Mouse (Mus musculus) cerebellum, adult 2 months (tissue): ENCODE data around the gene Rere.

Experiments
- CTCF ChIP-seq: fragments of 200-500 bp; IDR thresholded peaks from 2 replicates; pipeline ENCODE4 v1.5.1; 2011; ENCODE audit warnings: low read depth, mild to moderate bottlenecking, control low read depth, low read length, moderate library complexity, borderline replicate concordance; ENCODE audit not compliant: insufficient read depth
- POLR2A ChIP-seq: fragments of 200-500 bp; IDR thresholded peaks from 2 replicates; pipeline ENCODE4 v1.6.1; 2011; ENCODE audit warnings: low read length, control low read depth, borderline replicate concordance; ENCODE audit not compliant: insufficient read depth

GRCm38 (mm10) chr4:150272725-150273124 is 8.7 kb upstream of the Rere start:
- TF ChIP-seq POLR2A: no peak
- TF ChIP-seq CTCF: no peak
